Mouse (Mus musculus): ENCODE results near the gene Plp1. TPM values are rescaled to one million over a fixed set of nuclear protein-coding genes. Genes with fewer than 3 reads are reported as not detected.

The Plp1 gene
- polyA plus RNA-seq, 1 experiment from 2014 or later: 14.0 TPM

DNA sequence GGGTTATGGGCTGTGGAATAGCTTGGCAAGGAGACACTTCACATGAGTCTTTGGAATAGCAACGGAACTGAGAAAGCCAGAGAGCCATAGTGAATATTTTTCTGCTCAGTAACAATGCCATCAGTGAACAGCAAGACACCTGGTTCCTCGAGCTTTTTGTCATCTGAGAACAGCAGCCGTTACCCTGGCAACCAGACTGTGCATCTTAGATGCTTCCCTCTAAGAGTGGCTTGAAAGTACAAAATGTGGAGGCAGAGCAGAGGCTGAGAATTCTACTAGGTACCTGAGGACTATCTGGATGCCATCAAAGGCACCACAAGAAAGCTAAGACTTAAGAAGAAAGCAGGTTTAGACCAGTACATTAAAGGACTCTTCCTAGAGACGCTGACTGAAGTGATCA is 2.5 kb downstream of the Plp1 start:
- H3K27me3 ChIP-seq (ENCODE audit: control insufficient read depth, insufficient read depth, low read length): no peaks in the 10 kb centered on the region; the same call in 1 of the 2 replicates
- no peak overlapping the region for H3K9ac ChIP-seq (ENCODE audit: low read length)
- no peaks in the 10 kb centered on the region for H3K36me3 ChIP-seq (ENCODE audit: control insufficient read depth, insufficient read depth, low read length)
- no peak overlapping the region for H3K4me3 ChIP-seq (ENCODE audit: low read depth, low read length)
- no peak overlapping the region for H3K27ac ChIP-seq (ENCODE audit: low read depth, low read length)
- H3K9me3 ChIP-seq (ENCODE audit: control insufficient read depth, low read length): no peaks in the 10 kb centered on the region
- H3K4me2 ChIP-seq: no peak overlapping the region
- DNase-seq (ENCODE audit: low spot score, missing footprints) (no peak), ATAC-seq (ENCODE audit: low FRiP score) (no peak)
- 62% methylated on average over 4 of the region's 4 CpGs for WGBS
- H3K4me1 ChIP-seq (ENCODE audit: control insufficient read depth, insufficient read depth, low read length): no peaks in the 10 kb centered on the region

GRCm38 (mm10) chrX:136828610-136829009 is 6.1 kb downstream of the Plp1 start:
- H3K9me3 ChIP-seq (ENCODE audit: control insufficient read depth, low read length): no peaks in the 10 kb centered on the region
- no peaks in the 10 kb centered on the region for H3K27me3 ChIP-seq (ENCODE audit: control insufficient read depth, insufficient read depth, low read length)
- no peak overlapping the region for H3K4me2 ChIP-seq
- H3K4me3 ChIP-seq (ENCODE audit: low read depth, low read length): no peak overlapping the region
- ATAC-seq (ENCODE audit: low FRiP score) (peak; percentile 55; the same call in 1 of the 2 replicates), DNase-seq (ENCODE audit: low spot score, missing footprints) (no peak)
- H3K27ac ChIP-seq (ENCODE audit: low read depth, low read length): no peak overlapping the region
- H3K9ac ChIP-seq (ENCODE audit: low read length): no peak overlapping the region
- no peaks in the 10 kb centered on the region for H3K36me3 ChIP-seq (ENCODE audit: control insufficient read depth, insufficient read depth, low read length)
- no peaks in the 10 kb centered on the region for H3K4me1 ChIP-seq (ENCODE audit: control insufficient read depth, insufficient read depth, low read length)

DNA sequence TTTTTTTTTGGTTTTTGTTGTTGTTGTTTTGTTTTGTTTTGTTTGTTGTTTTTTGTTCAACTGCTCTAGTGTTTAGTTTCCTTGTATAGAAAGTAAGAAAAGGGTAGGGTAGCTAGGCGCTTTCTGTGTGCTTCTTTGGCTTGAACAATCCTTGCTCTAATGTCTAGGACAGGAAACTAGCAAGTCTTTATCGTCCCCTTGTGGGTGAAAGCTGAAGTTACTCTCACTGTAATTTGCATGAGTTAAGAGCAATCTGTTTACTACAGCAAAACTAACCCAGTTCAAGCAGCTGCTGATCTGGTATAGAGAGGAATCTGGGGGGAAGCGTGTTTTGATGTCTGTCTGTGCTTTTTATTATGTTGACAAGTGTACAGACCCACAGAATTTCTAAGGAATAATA is 27.8 kb downstream of the Plp1 start:
- ATAC-seq (ENCODE audit: low FRiP score) (no peak), DNase-seq (ENCODE audit: low spot score, missing footprints) (no peak)
- Histone ChIP-seq H3K9me3 (ENCODE audit: control insufficient read depth, low read length) (no peaks in the 10 kb centered on the region), H3K9ac (ENCODE audit: low read length) (no peak overlapping the region), H3K36me3 (ENCODE audit: control insufficient read depth, insufficient read depth, low read length) (no peaks in the 10 kb centered on the region), H3K27me3 (ENCODE audit: control insufficient read depth, insufficient read depth, low read length) (no peaks in the 10 kb centered on the region), H3K4me3 (ENCODE audit: low read depth, low read length) (no peak overlapping the region), H3K27ac (ENCODE audit: low read depth, low read length) (no peak overlapping the region), H3K4me2 (no peak overlapping the region), H3K4me1 (ENCODE audit: control insufficient read depth, insufficient read depth, low read length) (no peaks in the 10 kb centered on the region)
- WGBS: 23% methylated on average over 3 of the region's 3 CpGs

- Histone ChIP-seq H3K9me3 (ENCODE audit: control insufficient read depth, low read length) (no peaks in the 10 kb centered on the region), H3K36me3 (ENCODE audit: control insufficient read depth, insufficient read depth, low read length) (no peaks in the 10 kb centered on the region), H3K9ac (ENCODE audit: low read length) (peak within 1 kb of the TSS; percentile 56), H3K4me1 (ENCODE audit: control insufficient read depth, insufficient read depth, low read length) (no peaks in the 10 kb centered on the region), H3K27me3 (ENCODE audit: control insufficient read depth, insufficient read depth, low read length) (no peaks in the 10 kb centered on the region), H3K27ac (ENCODE audit: low read depth, low read length) (no peak within 1 kb of the TSS), H3K4me3 (ENCODE audit: low read depth, low read length) (peak within 1 kb of the TSS; percentile 46), H3K4me2 (peak within 1 kb of the TSS; percentile 54)
- DNase-seq (ENCODE audit: low spot score, missing footprints): peak; percentile 90
- WGBS: 19% methylated on average over 28 of the region's 36 CpGs
- peak; percentile 94 for ATAC-seq (ENCODE audit: low FRiP score)
Measured at GRCm38 (mm10) chrX:136868061-136869040, 45.9 kb downstream of the Plp1 start, which contains the start of gene Rab9b. Gene Rab9b (minus strand): TSS chrX:136868755.

Other genes with a start within 250 kb of the Plp1 start
- gene Tceal3, start 231.8 kb upstream of the Plp1 start, polyA plus RNA-seq (2014; fragmentation: Nextera tagmentation; extraction: Ambion mirVana): 9.9 and 11.2 TPM in 2 replicates
- gene Tceal1, start 114.7 kb upstream of the Plp1 start, polyA plus RNA-seq (2014; fragmentation: Nextera tagmentation; extraction: Ambion mirVana): 11.4 and 14.5 TPM in 2 replicates
- 669 and 699 TPM in 2 replicates for gene Morf4l2, start 79.0 kb upstream of the Plp1 start, polyA plus RNA-seq (2014; fragmentation: Nextera tagmentation; extraction: Ambion mirVana)
- gene Glra4, start 42.5 kb upstream of the Plp1 start, polyA plus RNA-seq (2014; fragmentation: Nextera tagmentation; extraction: Ambion mirVana): 0.10 TPM in 1 of 2 replicates, not detected in the other
- 5.3 and 5.4 TPM in 2 replicates for gene Rab9b, start 46.1 kb downstream of the Plp1 start, polyA plus RNA-seq (2014; fragmentation: Nextera tagmentation; extraction: Ambion mirVana)
- gene H2bfm, start 104.7 kb downstream of the Plp1 start, polyA plus RNA-seq (2014; fragmentation: Nextera tagmentation; extraction: Ambion mirVana): not detected in 2 replicates
- gene Tmsb15b2, start 152.8 kb downstream of the Plp1 start, polyA plus RNA-seq (2014; fragmentation: Nextera tagmentation; extraction: Ambion mirVana): 60.9 and 62.2 TPM in 2 replicates
- gene Tmsb15l, start 154.2 kb downstream of the Plp1 start, polyA plus RNA-seq (2014; fragmentation: Nextera tagmentation; extraction: Ambion mirVana): 6.1 and 7.7 TPM in 2 replicates
- 26.4 and 30.1 TPM in 2 replicates for gene Tmsb15b1, start 154.2 kb downstream of the Plp1 start, polyA plus RNA-seq (2014; fragmentation: Nextera tagmentation; extraction: Ambion mirVana)
- gene Zcchc18, start 170.5 kb downstream of the Plp1 start, polyA plus RNA-seq (2014; fragmentation: Nextera tagmentation; extraction: Ambion mirVana): 85.9 and 89.2 TPM in 2 replicates
- 11.9 and 13.0 TPM in 2 replicates for gene Slc25a53, start 215.6 kb downstream of the Plp1 start, polyA plus RNA-seq (2014; fragmentation: Nextera tagmentation; extraction: Ambion mirVana)
- gene Fam199x, start 226.9 kb downstream of the Plp1 start, polyA plus RNA-seq (2014; fragmentation: Nextera tagmentation; extraction: Ambion mirVana): 13.4 and 15.1 TPM in 2 replicates